Mouse (Mus musculus): ENCODE measurements around the gene Nphp3.

GRCm38 (mm10) chr9:104040362-104040761, 38.0 kb downstream of the Nphp3 start, which contains the start of gene Gm28305:
- TF ChIP-seq POLR2A (IDR thresholded peaks at IDR 0.05; ENCODE audit: borderline replicate concordance, insufficient read depth, low read length) (no peak), CTCF (IDR thresholded peaks at IDR 0.05; ENCODE audit: borderline replicate concordance, insufficient read depth, low read depth, low read length) (no peak)
